Mouse (Mus musculus): ENCODE results near the gene Tpd52l2. TPM values are rescaled to one million over a fixed set of nuclear protein-coding genes. Genes with fewer than 3 reads are reported as not detected.
"Not testable (repeated sequence)": the region's sequence is repeated elsewhere in the genome, so short reads cannot be mapped to it uniquely, and the experiment has no call there.

Tpd52l2 gene
- total RNA-seq, 2 experiments from 2014 or later = 75.7 to 87.8 TPM

DNA sequence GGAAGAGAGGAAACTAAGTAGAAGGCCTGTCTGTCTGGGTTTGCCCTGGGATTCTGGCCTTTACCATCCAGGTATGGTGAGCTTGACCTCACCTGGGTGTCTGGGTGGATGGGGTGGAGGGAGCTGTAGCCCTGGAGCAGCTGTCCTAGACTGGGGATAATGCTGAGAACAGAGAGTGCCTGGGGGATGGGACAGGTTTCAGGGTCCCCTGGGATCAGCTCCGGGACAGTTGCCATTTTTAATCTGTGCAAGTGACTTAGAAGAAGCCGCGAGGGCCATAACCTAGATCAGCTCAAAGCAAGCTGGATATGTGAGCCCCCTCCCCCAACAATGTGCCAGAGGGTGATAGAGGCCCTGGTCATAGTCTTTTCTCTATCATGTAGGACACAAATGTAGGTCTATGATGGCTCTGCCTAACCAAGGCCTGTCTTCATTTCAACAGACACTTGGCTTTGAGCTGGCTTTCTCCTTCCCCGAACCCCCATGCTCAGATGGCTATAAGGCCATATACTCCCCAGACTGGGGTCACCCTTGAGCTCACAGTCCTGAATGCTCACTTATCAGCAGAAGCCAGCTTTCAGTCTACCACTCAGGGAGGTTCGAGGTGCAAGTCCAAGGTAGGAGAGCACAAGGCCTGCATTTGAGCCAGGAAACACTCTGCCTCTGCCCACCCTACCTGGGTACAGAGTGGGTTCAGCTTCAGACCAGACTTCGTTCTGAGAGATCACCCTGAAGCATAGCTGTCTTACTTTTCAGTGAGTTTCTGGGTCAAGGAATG is 12.3 kb upstream of the Tpd52l2 start:
- no peak for DNase-seq (ENCODE audit: low spot score in 2 of 2)

GRCm38 (mm10) chr2:181485741-181486140 is 11.2 kb upstream of the Tpd52l2 start:
- no peak for DNase-seq (ENCODE audit: low spot score in 2 of 2)

DNA sequence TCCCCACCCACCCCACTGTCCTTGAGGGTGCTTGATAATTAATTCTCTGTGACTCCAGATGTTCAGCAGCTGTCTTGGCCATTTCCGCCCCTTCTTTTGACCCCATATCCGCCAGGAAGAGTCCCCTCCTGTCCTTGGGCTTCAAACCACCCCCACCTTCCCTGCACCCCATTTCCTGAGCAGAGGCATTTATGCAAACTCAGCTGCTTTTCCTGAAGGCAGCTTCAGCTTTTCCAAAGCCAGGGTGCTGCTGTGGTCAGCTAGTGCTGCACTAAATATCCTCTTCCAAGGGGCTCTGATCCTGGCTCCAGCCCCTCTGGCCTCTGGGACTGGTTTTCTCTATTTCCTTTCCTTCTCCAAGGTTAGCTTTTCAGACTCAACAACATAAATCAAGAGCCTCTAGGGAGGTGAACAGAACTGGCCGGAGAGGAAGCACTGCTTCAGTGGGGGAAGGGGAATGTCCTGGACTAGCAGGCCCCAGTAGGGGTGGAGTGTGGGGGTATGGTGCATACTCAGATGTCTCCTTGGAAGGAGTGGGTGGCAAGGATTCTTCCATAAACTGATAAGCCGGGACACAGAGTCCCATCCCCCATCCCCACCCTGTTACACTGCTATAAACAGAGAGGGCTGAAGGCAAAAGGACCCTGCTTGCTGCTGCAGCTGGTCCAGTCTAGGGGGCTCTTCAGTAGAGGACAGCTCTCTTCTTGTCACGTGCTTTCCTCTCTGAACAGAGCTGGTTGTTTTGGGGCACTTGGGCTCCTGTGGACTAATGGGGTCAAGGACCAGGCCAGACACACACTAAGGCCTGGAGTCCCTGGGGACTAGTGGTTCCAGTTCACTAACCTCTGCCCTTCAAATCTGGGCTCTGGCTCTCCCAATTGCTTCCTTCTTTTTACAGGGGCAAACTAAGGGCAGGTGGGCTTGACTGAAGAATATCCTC is 9.3 kb upstream of the Tpd52l2 start:
- no peak for DNase-seq (ENCODE audit: low spot score in 2 of 2)

DNA sequence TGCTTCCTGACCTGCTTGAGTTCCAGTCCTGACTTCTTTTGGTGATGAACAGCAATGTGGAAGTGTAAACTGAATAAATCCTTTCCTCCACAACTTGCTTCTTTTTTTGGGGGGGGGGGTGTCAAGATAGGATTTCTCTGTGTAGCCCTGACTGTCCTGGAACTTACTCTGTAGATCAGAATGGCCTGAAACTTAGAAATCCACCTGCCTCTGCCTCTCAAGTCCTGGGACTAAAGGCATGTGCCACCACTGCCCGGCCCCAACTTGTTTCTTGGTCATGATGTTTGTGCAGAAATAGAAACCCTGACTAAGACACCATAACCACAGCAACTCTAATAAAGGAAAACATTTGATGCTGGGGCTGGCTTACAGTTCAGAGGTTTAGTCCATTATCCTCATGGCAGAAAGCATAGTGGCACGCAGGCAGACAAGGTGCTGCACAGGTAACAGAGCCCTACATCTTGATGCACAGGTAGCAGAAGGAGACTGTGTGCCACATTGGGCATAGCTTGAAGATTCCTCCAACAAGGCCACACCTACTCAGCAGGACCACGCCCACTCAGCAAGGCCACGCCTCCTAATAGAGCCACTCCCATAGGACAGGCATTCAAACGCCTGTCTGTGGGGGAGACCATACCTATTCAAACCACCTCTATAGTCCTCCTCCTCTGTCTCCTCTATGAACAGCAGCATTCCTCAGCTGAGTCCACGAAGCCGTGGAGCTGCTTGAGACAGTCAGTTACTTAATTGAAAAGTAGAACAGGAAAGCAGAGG is 5.3 kb upstream of the Tpd52l2 start:
- no peak for DNase-seq (ENCODE audit: low spot score in 2 of 2)

- DNase-seq (ENCODE audit: low spot score in 2 of 2) = no peak
Observed at GRCm38 (mm10) chr2:181492206-181492605, 4.7 kb upstream of the Tpd52l2 start.

DNA sequence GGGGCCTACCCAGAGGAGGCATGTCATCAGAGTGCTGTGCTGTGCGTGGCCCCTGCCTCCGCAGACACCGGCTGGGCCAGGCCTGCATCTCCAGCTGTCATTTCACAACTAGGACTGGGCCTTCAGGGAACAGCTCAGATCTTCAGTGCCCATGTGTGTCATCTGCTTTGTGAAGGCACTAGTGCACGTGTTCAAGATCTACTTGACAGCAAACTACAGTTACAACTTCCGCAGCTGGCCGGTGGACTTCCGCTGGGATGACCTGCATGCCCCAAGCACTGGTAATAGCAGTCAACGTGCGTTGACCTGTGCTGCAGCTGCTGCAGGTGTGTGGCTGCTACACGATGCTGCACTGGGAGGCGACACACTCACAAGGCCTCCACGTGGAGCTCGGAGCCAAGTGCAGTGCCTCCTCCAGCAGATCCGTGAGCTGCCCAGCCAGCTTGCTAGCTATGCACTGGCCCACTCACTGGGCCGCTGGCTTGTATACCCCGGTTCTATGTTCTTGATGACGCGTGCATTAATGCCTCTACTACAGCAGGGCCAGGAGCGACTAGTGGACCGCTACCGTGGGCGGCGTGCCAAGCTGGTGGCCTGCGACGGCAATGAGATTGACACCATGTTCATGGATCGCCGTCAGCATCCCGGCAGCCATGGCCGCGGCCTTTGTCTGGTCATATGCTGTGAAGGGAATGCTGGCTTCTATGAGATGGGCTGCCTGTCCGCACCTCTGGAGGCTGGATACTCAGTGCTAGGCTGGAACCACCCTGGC is 3.6 kb upstream of the Tpd52l2 start, which contains the start of gene Abhd16b:
Abhd16b (plus strand) TSS at position 51 of the 772 bp plus-strand sequence.
- no peak for DNase-seq (ENCODE audit: low spot score in 2 of 2)

DNA sequence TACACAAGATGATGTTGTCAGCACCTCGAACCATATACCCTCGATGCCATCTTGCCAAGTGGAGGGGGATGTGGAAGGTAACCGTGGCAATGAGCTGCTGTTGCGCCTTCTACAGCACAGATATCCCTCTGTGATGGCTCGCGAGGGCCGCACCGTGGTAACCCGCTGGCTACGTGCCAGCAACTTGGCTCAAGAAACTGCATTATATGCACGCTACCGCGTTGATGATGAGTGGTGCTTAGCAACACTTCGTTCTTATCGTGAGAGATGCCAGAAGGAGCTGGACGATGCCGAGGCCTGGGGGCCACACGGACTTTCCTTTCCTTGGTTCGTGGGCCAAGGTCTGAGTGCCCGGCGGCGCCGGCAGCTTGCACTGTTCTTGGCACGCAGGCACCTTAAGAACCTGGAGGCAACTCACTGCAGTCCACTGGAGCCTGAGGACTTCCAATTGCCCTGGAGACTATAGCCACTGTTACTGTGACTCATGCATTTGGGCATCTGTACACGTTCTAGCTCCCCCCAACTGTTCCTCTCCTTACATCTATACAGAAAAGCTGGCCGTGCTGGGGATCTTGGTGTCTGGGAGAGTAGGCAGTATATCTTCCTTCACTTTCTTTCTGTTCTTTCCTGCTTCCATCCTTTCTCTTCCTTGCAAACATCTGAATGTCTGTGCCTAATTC is 2.5 kb upstream of the Tpd52l2 start:
- DNase-seq (ENCODE audit: low spot score in 2 of 2) = no peak

DNA sequence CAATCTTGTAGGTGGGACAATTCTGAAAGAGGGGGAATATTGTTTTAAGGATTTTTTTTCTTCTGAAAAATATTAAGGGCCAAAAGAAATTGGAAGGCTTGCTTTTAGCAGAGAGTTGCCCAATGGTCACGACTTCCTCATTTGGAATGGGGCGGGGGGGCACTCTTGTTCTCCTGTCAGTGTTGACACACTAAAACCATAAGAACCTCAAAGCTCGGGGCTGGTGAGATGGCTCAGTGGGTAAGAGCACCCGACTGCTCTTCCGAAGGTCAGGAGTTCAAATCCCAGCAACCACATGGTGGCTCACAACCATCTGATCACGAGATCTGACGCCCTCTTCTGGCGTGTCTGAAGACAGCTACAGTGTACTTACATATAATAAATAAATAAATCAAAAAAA is 1.1 kb upstream of the Tpd52l2 start:
- DNase-seq (ENCODE audit: low spot score in 2 of 2) = not testable (repeated sequence)

GRCm38 (mm10) chr2:181496281-181496680 is 661 bp upstream of the Tpd52l2 start:
- peak; percentile 67 to 75 for DNase-seq (ENCODE audit: low spot score in 2 of 2)

DNA sequence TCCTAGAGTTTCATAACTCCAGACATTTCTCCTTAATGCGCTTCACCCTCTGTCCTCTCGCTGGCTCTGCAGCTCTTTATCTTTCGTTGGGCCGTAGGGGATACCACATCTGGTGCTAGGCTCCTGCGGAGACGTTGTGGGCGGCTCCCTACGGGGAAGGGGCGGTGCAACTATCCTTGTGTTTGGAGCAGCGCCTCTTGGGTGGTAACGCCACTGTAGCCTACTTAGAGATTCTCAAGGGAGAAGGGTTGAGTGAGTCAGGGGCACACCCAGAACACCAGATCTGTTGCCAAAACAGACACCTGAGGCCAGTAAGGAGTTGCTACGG is 570 bp downstream of the Tpd52l2 start:
- peak; percentile 26 to 30 for DNase-seq (ENCODE audit: low spot score in 2 of 2)

- DNase-seq (ENCODE audit: low spot score in 2 of 2) = no peak
Observed at GRCm38 (mm10) chr2:181498644-181499043, 1.7 kb downstream of the Tpd52l2 start.

GRCm38 (mm10) chr2:181509191-181509590 is 12.2 kb downstream of the Tpd52l2 start:
- no peak for DNase-seq (ENCODE audit: low spot score in 2 of 2)

DNA sequence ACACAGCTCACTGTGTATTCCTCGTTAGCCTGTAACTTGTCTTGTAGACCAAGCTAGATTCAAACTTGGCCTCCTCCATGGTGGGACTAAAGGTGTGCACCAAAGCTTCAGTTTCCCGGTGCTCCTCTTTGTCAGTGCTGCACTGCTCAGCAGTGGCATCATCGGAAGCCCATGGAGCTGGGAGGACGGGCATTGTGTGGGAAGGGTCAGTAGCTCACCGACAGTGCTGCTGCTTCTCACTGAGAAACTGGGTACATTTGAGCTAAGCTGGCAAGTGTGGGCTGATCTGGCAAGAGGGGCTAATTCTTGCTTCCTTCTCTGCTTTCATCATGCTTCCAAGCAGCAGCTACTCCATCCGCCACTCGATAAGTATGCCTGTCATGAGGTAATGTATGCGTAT is 14.3 kb downstream of the Tpd52l2 start:
- no peak for DNase-seq (ENCODE audit: low spot score in 2 of 2)

DNA sequence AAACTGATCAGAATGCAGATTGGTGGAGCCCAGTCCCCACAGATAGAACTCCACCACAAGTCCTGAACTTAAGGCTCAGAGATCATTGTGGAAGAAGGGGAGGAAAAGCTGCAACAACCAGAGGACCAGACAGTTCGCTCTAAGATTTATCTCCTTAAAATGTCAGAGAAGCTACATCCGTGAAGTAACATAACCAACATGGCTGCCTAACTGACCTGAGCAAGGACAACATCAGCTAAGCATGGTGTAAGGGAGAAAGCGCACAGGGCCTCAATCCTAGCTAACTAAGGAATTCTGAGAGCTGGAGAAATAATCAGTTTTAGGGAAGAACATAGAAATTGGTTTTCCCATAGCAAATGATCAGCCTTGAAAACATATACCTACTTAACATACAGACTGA is 22.3 kb downstream of the Tpd52l2 start:
- DNase-seq (ENCODE audit: low spot score in 2 of 2) = peak in 1 of 2 experiments; percentile 11

DNA sequence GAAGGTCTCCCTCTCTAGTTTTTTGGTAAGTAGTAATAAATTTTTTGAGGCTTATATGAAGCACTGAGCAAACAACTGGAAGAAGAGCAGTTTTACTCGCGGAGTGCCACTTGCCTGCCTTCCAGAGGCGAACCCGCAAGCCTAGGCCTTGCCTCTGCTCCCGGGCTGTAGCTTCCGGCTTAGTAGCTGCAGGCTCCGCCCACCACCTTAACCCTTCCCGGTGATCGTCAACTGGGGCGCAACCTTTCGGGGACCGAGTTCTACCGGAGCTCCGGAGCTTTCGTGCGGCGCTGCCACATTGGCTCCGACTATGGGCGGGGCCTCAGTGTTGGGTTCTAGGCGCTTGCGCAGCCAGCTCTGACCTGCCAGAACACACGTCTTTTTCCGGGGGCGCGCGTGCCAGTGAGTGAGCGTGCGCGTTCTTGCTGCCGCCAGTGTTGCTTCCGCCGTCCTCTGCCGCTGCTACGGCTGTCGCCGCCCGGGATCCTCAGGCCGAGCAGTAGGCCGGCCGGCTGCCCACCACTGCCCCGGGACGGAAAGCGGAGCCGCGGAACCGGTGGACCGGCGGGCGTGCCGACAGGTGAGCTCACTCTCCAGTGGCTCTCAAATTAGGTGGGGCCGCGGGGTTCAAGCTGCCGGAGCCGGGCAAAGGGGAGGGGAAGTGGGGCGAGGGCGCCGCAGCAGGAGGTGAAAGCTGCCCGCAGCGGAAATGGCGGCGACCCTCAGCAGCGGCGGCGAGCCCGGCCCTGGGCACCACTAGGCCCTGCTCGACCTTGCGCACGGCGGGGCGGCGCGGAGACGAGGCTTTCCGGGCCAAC is 23.4 kb downstream of the Tpd52l2 start, which contains the start of gene Dnajc5:
Dnajc5 (plus strand) TSS at position 368 of the 818 bp plus-strand sequence.
- peak; percentile 96 to 97 for DNase-seq (ENCODE audit: low spot score in 2 of 2)

DNA sequence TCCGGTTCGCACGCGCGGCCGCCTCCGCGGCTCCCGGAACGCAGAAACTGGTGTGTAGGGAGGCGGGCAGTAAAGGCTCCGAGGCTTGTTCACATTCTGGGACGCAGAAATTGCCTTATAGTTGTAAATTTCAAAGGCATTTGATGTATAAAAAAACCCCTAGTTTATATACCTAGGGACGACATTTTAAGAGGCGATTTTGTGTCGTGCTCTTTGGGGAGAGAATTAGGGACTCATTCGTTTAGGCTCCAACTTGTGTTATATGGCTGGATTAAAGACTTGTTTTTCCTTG is 23.9 kb downstream of the Tpd52l2 start:
- DNase-seq (ENCODE audit: low spot score in 2 of 2) = no peak

- DNase-seq (ENCODE audit: low spot score in 2 of 2) = no peak
Observed at GRCm38 (mm10) chr2:181521491-181521890, 24.5 kb downstream of the Tpd52l2 start.

- peak; percentile 20 to 28 for DNase-seq (ENCODE audit: low spot score in 2 of 2)
Observed at GRCm38 (mm10) chr2:181522811-181523210, 25.9 kb downstream of the Tpd52l2 start.

DNA sequence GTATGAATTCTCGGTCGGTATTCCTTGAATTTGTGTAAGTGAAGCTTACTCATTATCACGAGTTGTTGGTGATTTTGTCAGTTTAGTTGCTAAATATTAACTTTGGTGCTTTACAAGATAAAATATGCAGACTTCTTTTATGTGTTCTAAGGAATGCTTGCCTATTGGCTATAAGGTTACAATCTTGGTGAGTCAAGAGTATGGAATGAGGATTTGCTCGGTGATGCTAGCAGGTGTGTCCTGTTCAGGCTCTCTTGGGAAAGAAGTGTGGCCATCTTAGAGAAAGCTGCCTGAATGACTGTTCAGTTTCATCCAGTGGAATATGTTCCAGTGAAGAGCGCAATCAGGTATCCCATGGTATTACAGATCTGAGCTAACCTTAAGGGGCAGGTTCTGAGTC is 28.6 kb downstream of the Tpd52l2 start:
- DNase-seq (ENCODE audit: low spot score in 2 of 2) = no peak
